Mouse (Mus musculus) ovary, postnatal 36 days (tissue): ENCODE results near the gene Qdpr.
"Not testable (repeated sequence)": the region's sequence is repeated elsewhere in the genome, so short reads cannot be mapped to it uniquely, and the experiment has no call there.

ENCODE experiments used
- DNase-seq: peaks from one replicate; pipeline ENCODE4 v3.0.0; 2022; ENCODE audit warnings: low spot score, mixed read lengths

Gene Qdpr

DNA sequence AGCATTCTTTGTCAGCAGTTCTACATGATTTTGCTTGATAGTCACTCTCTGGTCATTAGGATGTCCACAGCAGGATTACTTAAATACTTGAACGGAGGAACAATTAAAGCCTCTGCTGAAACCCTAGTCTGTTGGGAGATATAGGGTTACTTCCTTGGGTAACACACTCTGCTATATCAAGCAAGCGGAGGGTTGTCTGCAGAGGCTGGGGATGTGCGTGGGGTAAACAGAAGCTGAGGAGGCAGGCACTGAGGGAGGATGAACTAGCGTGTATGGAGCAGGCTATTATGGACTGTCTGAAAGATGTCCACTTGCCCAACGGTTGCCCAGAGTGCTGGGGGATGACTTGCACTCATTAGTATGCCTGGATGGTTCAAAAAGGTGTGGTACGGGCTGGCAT is 3.4 kb upstream of the Qdpr start, which contains the start of gene Clrn2:
Gene Clrn2, plus strand, starts transcription at position 301 of the 400 bp plus-strand sequence.
- DNase-seq, result no peak

DNA sequence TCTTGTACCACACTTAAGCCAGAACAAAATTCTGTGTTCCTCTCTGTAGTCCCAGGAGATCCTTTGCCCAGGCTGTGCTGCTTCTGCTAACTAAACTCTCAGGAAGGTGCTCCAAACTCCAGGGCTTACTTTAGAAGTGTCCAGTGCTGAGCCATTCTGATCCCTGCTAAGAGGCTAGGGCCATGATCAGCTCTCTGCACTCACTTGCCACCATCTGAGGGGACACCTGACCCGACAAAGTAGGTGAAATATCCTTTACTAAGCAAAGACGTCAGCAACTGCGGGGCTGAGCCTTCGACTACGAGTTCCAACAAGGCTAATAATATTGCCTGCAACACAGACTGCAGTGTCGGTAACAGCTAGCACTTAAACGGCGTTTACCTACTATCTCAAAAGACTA is 830 bp downstream of the Qdpr start:
- no peak for DNase-seq

DNA sequence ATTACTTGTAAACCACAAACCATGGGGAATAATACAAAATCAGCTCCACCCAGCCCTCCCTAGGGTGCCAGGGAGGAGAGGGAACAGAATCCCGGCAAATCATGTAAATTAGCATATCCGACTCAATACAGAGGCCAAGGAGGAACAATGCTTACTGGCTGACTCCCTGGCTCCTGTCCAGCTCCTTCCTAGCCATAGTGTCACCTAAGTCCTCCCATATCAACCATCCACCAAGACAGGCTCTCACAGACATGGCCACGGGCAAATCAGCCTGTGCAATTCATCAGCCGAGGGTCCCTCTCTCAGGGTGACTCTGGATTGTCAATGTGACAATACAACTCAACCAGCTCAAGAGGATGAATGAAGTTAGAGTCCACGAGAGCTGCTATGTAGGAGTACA is 1.4 kb downstream of the Qdpr start:
- no peak for DNase-seq

DNA sequence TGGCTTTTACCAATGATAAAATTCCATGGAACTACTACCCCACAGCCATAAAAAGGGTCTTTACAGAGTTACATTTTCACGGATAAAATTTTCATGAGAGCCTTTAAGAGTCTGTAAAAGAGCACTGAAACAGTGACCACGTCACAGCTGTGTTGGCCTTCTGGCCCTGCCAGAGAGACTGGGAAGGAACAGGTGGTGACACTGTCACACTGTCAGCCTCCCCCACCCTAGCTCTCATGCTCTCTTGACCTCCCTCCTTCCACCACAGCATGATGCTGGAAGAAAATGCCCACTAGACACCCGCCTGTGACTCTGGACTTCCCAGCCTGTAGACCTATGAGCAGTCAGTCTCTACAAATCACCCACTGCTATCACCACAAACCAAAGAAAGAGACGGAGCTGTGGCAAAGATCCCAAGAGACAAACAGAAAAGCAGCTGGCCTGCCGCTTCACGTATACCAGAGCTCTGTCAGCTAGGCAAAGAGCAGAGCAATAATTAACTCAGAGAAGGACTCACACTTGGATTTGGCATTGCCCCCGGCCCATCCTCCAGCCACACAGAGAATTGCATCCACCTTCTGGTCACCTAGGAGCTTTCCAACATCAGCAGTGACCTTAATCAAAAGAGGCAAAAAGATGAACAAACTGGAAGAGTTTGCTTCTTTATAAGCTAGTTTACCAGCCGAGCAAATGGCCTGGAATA is 5.8 kb downstream of the Qdpr start:
- no peak for DNase-seq

DNA sequence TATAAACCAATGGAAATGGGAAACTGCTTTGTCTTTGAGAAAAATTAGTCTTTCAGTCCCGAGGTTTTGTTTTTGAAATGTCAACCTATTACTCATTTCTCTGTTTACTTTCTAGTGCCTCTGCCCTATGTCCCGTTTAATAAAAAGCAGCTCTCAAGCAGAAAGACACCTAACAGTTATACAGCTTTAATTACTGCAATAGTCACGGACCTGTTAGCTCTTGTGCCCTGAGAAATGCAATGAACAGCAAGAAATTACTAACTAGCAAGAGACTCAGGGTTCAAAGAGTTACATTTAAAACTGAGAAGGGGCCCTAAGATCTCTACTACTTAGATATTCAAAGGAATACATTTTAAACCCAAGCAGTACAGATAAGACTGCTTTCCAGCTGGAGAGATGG is 8.3 kb downstream of the Qdpr start:
- DNase-seq, result no peak

DNA sequence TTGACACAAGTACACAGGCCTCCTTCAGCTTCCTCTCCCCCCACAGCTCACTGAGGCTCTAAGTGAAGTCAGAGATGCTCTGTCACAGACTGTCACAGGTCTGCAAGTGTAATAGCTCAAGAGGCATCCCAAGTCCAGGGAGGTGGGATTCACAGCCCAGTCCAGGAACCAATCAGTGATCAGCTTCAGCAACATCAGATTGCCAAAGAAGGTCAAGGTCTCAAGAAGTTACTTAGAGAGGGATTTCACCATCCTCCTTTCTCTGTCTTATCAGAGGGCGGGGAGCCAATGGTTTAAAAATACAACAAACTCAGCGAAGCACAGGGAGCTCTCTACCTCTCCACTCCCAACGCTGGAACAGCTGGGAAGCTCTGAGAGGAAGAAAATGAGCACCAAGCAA is 8.9 kb downstream of the Qdpr start:
- no peak for DNase-seq

DNA sequence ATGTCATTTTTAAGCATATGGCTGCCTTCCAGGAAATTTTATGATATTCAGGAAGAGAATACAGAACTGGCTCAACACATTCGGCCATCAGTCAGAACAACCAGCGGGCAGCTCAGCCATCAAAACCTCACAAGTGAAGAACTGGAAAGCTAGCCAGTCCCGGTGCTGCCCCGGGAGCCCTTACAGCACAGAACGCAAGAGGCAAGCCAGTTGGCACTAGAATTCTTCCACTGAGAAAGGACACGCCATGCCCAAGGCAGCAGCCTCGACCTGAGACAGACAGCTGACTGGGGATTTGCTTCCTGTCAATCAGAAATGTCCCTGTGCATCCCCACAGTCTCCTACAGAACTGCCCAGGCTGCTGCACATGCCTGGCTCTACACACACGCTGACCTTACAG is 11.7 kb downstream of the Qdpr start:
- no peak for DNase-seq

DNA sequence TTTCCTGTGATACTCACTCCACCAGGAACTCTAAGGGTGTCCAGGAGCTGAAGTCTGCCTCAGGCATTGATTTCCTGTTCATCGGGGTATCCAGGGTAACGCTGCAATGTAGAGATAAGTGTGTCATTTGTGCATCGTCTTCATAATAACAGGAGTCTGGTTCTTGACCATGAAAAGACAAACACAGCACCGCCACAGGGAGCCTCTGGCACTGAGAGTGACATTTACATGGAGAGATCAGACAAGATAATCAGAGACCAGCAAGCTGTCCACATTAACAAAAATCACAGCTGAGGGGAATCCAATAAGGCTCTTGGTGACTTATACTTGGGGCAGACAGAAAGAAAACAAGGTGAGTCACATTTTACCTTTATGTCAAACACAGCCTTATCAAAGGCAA is 12.2 kb downstream of the Qdpr start:
- DNase-seq, result no peak

DNA sequence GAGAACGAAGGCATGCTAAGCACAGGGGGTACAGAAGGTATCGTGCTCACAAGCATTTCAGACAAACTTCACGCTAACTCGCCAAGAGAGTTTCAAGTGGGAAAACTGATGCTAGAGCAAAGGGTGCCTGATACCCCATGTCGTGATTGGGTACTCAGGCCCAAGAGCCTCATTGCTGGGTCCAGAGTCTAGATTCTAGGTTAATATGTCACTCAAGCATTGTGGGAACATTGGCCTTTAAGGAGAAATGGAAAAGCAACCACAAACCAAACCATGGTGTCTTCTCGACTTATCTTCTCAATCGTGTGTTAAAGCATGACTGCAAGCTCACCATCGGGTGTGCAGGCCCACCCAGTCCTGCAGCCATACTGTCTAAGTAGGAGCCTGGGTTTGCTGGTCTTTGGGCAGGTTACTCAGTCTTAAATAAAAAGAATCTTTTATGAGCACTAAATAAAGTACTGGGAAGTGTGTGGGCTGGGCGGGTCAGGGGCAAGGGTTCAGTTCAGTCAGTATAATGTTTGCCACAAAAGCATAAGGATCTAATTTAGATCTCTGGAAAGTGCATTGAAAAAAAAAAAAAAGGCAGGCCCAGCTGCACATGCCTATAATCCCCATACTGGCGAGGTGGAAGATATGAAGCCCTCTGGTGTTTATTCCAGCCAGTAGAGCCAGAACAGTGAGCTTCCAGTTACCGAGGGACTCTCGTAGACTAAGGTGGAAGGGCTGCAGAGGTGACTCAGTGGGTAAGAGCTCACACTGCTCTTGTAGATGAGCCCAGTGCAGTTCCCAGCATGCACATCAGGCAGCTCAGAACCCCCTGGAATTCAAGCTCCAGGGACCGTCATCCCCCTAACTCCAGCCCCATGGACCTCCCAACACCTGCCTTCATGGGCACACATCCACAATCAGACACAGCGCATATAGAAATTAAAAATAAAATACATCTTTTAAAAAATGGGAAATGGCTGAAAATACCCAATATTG is 13.8 kb downstream of the Qdpr start:
- DNase-seq, result no peak

DNA sequence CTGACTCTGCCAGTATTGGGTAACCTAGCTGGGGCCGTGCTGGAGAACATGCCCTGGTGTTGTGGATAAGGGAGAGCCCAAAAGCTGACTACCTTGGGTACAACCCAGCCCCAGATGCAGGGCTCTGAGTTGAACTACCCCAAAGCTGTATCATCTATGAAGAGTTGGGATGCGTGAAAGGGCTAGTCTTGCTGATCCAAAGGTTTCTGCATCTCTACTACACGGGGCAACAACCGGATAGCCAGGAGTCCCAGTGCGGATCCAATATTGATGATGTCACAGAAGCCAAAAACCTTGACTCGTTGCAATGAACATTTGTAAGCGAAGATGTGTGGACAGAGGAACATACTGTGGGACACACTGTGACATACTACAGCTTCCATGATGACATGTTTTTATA is 22.1 kb downstream of the Qdpr start:
- DNase-seq, result no peak

DNA sequence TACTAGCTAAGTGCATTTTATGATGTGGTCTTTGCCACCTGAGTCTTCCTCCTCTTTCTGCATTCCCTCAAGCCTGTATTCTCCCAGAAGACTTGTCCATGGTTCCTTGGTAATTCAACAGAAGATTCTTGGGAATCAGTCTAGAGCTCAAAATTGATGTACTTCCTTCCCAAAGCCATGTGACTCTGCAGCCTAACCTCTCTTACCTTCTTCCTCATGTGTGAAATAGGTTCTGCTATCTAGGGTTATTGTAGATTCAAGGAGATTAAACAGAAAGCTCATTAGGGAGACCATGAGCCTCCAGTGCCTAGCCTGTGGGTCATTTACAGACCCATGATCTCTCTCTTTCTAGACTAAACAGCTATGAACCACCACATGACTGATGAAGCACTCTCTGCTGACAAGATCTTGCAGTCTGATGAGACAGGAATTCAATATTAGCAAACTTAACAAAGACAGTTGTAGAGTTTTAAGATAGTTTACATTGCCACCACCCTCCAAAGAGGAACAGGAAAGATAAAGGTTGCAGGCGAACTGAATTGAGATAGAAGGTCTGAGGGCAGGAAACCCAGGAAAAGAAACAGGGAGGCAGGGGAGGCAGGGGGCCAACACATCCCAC is 23.5 kb downstream of the Qdpr start:
- no peak for DNase-seq

DNA sequence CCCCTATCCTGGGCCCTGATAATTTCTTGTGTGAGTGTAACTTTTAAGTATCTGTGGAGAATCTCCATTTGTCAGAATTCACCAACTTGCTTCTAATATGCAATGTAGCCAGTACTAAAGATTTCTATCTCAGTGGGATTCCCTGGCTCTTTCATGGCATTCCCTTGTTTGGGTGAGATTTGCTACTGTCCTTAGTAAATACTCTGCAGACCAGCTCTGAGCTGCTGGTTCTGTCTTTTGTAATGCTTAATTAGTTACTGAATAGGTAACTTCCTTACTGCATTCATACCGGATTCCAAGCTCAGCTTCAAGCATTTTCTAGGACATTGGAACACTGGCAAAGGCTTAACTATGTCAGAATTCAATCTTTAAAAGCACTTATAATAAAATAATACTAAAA is 24.3 kb downstream of the Qdpr start:
- DNase-seq, result not testable (repeated sequence)

DNA sequence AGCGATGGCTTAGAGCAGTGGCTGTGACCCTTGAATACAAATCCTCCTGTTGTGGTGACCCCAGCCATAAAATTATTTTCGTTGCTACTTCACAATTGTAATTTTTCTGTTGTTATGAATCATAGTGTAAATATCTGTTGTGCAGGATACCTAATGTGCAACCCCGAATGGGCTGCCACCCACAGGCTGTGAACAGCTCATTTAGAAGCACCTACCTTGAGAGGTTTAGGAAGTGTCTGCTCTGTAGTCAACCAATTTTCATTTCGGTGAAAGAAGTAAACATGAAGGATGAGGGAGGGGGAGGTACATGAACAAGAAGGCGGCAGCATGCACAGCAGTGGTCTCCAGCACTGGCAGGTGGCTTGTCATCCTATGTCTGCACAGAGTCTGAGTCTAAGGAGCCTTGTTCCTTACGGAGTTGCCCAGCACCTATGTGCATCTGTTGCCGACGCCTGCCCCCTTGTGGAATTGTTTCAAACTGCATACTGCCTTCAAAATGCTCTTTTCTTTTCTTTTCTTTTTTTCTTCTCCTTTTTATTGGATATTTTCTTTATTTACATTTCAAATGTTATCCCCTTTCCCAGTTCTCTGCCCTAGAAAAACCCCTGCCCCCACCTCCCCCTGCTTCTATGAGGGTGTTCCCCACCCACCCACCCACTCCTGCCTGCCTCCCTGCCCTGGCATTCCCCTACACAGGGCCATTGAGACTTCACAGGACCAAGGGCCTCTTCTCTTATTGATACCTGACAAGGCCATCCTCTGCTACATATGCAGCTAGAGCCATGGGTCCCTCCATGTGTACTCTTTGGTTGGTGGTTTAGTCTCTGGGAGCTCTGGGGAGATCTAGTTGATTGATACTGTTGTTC is 25.8 kb downstream of the Qdpr start:
- peak; percentile 28 for DNase-seq

DNA sequence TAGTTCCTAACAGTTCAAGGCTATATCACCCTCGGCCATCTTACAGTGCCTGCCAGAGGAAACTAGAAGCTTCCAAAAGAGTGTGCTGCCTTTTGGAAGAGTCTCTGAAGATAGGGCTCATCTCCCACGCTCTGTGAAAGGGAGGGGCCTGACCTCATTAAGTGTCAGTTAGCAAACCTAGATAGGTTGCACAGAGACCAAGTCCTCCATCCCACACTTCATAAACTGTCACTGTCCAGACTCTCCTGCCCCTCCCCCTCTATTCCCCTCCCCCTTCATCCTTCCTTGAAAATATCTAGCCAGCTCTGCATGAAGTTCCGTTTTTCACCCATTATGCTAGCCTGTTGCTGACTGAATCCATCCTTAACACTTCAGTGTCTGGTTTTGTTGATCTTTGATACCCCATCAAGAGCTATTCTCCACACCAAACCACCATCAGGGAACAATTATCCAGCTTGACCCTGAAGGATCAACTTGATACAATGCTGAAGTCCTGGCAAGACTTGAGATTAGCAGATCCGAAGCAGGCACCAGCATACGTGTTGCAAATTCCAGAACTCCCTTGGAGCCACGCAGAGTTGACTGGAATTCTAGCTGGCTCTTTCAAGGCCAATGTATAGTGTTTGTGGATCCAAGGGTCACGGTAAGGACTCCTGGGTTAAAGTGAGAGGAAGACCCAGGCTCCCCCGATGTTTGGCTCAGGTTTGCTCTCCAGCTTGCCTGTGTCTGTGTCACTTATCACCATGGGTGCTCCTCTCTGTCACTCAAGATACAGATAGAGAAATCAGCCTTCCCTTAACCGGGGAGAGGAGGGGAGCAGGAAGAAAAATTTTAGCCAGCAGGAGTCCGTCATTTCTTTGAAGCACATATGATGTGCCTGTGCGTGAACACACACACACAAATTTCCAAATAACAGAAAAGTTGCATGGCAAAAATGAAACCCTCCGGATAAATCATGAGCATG is 27.9 kb downstream of the Qdpr start:
- DNase-seq, result no peak

DNA sequence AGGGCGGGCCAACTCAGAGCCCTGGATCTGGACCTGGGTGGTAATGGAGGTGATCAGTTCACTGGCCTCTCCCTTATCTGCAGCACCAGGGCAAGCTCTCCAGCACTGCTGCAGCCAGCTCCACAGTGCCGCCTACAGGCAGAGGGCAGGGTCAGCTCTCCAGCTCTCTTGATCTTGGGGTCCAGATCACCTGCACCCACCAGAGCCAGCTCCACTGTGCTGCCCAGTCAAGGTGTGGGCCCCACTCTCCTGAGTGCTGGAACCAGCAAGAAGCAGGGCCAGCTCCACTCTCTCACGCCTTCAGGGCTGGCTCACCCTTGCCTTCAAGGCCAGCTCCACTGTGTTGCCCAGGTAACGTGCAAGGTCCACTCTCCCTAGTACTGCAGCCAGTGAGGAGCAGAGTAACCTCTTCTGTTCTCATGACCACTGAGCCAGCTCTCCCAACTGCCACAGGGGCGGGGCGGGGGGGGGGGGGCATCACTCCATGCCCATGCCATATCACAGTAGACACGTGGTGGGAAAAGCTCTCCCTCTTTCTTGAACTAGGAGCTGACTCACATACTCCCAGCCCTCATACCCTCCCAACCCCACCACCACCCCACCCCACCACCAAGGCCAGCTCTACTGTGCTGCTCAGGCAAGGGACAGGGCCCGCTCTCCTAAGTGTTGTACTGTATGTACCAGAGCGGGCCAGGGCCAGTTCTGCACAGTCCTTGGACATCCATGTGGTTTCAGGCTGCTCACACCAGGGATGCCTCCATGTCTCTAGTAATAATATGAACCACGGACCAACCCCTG is 30.0 kb downstream of the Qdpr start:
- DNase-seq, result peak; percentile 28

DNA sequence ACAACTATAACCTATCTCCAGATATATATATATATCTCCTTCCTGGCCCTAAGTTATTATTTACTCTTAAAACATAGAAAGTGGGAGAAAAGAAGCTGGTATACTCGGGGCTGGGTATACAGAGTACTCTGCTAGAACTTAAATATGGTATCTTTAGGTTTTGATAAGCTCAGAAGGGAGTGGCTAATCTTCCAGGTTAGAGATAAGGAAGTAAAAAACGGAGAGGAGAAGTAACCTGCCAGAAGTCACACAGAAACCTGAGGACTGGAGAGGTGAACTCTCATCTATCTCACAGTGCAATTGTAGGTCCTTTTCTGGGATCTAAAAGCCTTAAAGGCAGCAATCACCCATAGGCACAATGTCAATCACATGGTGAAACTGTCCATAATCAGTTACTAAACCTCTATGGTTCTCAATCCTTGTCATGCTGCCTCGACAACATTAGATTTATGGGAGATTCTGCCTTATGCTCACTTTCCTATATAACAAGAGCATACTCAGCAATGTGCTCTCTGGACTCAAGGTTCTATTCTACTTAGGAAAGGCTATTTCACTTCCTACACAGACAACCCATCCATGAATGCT is 32.1 kb downstream of the Qdpr start:
- no peak for DNase-seq

DNA sequence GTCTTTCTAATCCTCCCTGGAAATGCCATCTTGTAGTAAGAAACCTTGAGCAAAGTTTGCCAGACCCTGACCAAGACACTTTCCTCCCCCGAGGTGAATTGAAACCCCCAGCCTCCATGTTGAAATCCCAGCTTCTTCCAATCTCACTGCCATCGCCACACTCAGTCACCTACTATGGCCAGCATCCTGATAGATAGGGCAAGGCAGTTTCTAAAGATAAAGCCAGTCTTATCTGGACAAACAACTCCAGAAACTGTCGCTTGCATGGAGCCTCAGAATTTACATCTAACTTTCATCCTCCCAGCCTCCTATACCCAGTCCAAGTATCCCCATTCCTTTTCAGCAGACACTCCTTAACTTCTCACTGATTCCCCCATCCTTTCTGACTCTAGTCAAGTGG is 33.6 kb downstream of the Qdpr start:
- no peak for DNase-seq

DNA sequence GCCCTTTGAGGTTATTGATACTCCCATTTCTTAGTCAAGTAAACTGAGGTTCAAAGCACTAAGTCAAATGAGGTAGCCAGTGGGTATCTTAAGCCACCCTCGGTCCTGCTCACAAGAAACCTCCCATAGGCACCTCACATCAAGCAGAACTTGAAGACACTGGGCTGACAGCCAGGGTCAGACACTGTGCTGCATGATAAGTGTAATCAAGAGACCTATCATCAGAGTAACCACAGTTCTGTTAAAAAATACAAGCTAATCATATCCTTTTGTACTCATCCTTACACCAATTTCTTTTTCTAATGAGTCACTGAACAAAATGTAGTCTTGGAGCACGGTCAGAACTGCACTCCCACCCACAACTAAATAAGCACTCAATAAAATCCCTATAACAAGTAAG is 43.9 kb downstream of the Qdpr start:
- no peak for DNase-seq

DNA sequence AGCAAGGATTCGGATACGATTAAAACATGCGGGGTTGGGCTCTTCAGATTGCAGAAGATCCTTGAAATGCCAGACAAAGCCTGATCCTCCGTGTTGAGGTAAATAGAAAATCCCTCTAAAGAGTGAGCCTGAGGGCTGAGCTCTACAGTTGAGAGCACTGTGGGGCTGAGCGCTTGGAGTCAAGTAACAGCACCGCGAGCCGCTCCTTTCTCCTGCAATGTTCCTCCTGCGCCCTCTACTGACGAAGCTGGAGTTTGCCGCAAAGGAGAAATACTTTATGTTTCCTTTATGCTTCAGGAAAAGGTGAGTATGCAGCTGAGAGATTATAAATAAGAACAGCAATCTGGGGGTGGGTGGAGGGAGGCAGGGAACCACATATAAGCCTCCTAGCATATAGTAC is 47.4 kb downstream of the Qdpr start:
- peak; percentile 58 for DNase-seq
